8 mouse cellular contexts compared by ENCODE assay signal in genomic region chr7:44304775-44305641, GRCm38 (mm10). TPM values are rescaled to one million over a fixed set of nuclear protein-coding genes. Genes with fewer than 3 reads are reported as not detected.
DNase-seq lines count a peak whose midpoint lies in the region; ATAC-seq and TF ChIP-seq lines count a peak whose summit lies in the region.

No protein-coding gene starts in this region.

- peak overlapping the region; percentile 77 for H3K27ac ChIP-seq in heart, embryonic 12.5 days (ENCODE audit: poor library complexity, severe bottlenecking)
- peak overlapping the region; percentile 94 for H3K27ac ChIP-seq in kidney, postnatal 0 days
- peak overlapping the region; percentile 58 for H3K27ac ChIP-seq in liver, embryonic 11.5 days (ENCODE audit: low read depth, low read length)
- H3K27ac ChIP-seq in stomach, embryonic 14.5 days (ENCODE audit: low read length): peak overlapping the region; percentile 91

- TF ChIP-seq CTCF in kidney, postnatal 0 days (IDR thresholded peaks at IDR 0.05; ENCODE audit: low read depth): peak; percentile 40

- peak; percentile 68 for ATAC-seq in erythroid progenitor cell, adult 5-6 weeks (replicated peaks; ENCODE audit: low FRiP score, poor library complexity, severe bottlenecking)
- ATAC-seq in heart, embryonic 12.5 days (ENCODE audit: insufficient number of reproducible peaks, low FRiP score): peak; percentile 92
- peak; percentile 96 for ATAC-seq in kidney, postnatal 0 days (replicated peaks; ENCODE audit: low FRiP score, low read depth)
- ATAC-seq in liver, embryonic 11.5 days (replicated peaks; ENCODE audit: low FRiP score): peak; percentile 92
- peak; percentile 94 for ATAC-seq in stomach, embryonic 14.5 days (ENCODE audit: insufficient number of reproducible peaks, insufficient read depth, low FRiP score, low read depth)

- H3K36me3 ChIP-seq in heart, embryonic 12.5 days: no peaks in the 10 kb centered on the region
- H3K36me3 ChIP-seq in kidney, postnatal 0 days (ENCODE audit: insufficient read depth, low read length): no peaks in the 10 kb centered on the region
- H3K36me3 ChIP-seq in liver, embryonic 11.5 days (ENCODE audit: control insufficient read depth, insufficient read depth, low read length): no peaks in the 10 kb centered on the region
- H3K36me3 ChIP-seq in stomach, embryonic 14.5 days (ENCODE audit: control insufficient read depth, insufficient read depth, low read length): no peaks in the 10 kb centered on the region

- peak overlapping the region; percentile 78 for H3K9ac ChIP-seq in heart, embryonic 12.5 days
- H3K9ac ChIP-seq in kidney, postnatal 0 days (ENCODE audit: low read depth, low read length): peak overlapping the region; percentile 94
- H3K9ac ChIP-seq in liver, embryonic 11.5 days (ENCODE audit: low read depth, low read length): peak overlapping the region; percentile 76
- peak overlapping the region; percentile 87 for H3K9ac ChIP-seq in stomach, embryonic 14.5 days (replicated peaks; ENCODE audit: low read depth, low read length)

- peaks cover 6% of the 10 kb centered on the region for H3K4me1 ChIP-seq in heart, embryonic 12.5 days (replicated peaks)
- peaks cover 6% of the 10 kb centered on the region; the same call in 1 of the 2 replicates for H3K4me1 ChIP-seq in kidney, postnatal 0 days (replicated peaks; ENCODE audit: insufficient read depth, low read length)
- peaks cover 10% of the 10 kb centered on the region for H3K4me1 ChIP-seq in liver, embryonic 11.5 days (replicated peaks; ENCODE audit: control insufficient read depth, insufficient read depth, low read length)
- peaks cover 16% of the 10 kb centered on the region; the same call in 1 of the 2 replicates for H3K4me1 ChIP-seq in stomach, embryonic 14.5 days (ENCODE audit: control insufficient read depth, insufficient read depth, low read length)

- no peaks in the 10 kb centered on the region for H3K9me3 ChIP-seq in heart, embryonic 12.5 days (replicated peaks)
- no peaks in the 10 kb centered on the region for H3K9me3 ChIP-seq in kidney, postnatal 0 days (replicated peaks; ENCODE audit: low read length)
- no peaks in the 10 kb centered on the region for H3K9me3 ChIP-seq in liver, embryonic 11.5 days (ENCODE audit: control insufficient read depth, low read length)
- no peaks in the 10 kb centered on the region for H3K9me3 ChIP-seq in stomach, embryonic 14.5 days (ENCODE audit: control insufficient read depth, low read depth, low read length)

- peak; percentile 99 for DNase-seq in CD4-positive helper T cell, adult 2 months (ENCODE audit: low read depth, low spot score)
- peak; percentile 98 for DNase-seq in brain, embryonic 18.5 days (ENCODE audit: low read depth, low spot score)
- DNase-seq in kidney, postnatal 0 days (ENCODE audit: low spot score): peak; percentile 100
- peak; percentile 95 for DNase-seq in liver, embryonic 11.5 days (ENCODE audit: low spot score)
- DNase-seq in naive thymus-derived CD4-positive, alpha-beta T cell, adult 2 months (ENCODE audit: low read depth): peak; percentile 98

- peaks cover 47% of the 10 kb centered on the region for H3K27me3 ChIP-seq in heart, embryonic 12.5 days (replicated peaks)
- no peaks in the 10 kb centered on the region for H3K27me3 ChIP-seq in kidney, postnatal 0 days (ENCODE audit: insufficient read depth, low read length)
- H3K27me3 ChIP-seq in liver, embryonic 11.5 days (replicated peaks; ENCODE audit: control insufficient read depth, insufficient read depth, low read length): peaks cover 28% of the 10 kb centered on the region
- H3K27me3 ChIP-seq in stomach, embryonic 14.5 days (ENCODE audit: control insufficient read depth, insufficient read depth, low read length): no peaks in the 10 kb centered on the region

- H3K4me3 ChIP-seq in heart, embryonic 12.5 days: peak overlapping the region; percentile 59
- H3K4me3 ChIP-seq in kidney, postnatal 0 days (replicated peaks; ENCODE audit: low read depth, low read length): peak overlapping the region; percentile 63
- H3K4me3 ChIP-seq in liver, embryonic 11.5 days (ENCODE audit: low read depth, low read length): peak overlapping the region; percentile 60
- peak overlapping the region; percentile 69 for H3K4me3 ChIP-seq in stomach, embryonic 14.5 days (ENCODE audit: low read depth, low read length)

- under 1% methylated on average over 49 of the region's 49 CpGs for WGBS in heart, embryonic 12.5 days
- WGBS in kidney, postnatal 0 days: under 1% methylated on average over 49 of the region's 49 CpGs
- WGBS in liver, embryonic 11.5 days: 1% methylated on average over 49 of the region's 49 CpGs
- under 1% methylated on average over 49 of the region's 49 CpGs for WGBS in stomach, embryonic 14.5 days

- peak overlapping the region; percentile 86 for H3K4me2 ChIP-seq in heart, embryonic 12.5 days
- peak overlapping the region; percentile 91 for H3K4me2 ChIP-seq in kidney, postnatal 0 days (ENCODE audit: low read length)
- H3K4me2 ChIP-seq in liver, embryonic 11.5 days: peak overlapping the region; percentile 83
- peak overlapping the region; percentile 70 for H3K4me2 ChIP-seq in stomach, embryonic 14.5 days (replicated peaks; ENCODE audit: low read depth, low read length)

RNA-seq across cellular contexts. Expression of gene Clec11a, which starts 1.7 kb away (rescaled TPM):
- 2.5 TPM in 1 of 2 replicates, not detected in the other for total RNA-seq in erythroid progenitor cell, adult 5-6 weeks (2015; ENCODE audit: low replicate concordance)
- not detected in 2 replicates for total RNA-seq in erythroid progenitor cell, adult 5-6 weeks (2017; ENCODE audit: low replicate concordance)
- polyA plus RNA-seq in heart, embryonic 12.5 days (2016; fragmentation: Nextera tagmentation; extraction: Ambion mirVana): 0.68 and 0.79 TPM in 2 replicates
- 5.1 and 6.0 TPM in 2 replicates for polyA plus RNA-seq in kidney, postnatal 0 days (2015; fragmentation: Nextera tagmentation; extraction: Ambion mirVana)
- polyA plus RNA-seq in liver, embryonic 11.5 days (2014; fragmentation: Nextera tagmentation; extraction: Ambion mirVana): 0.90 and 1.1 TPM in 2 replicates
- 4.2 and 4.9 TPM in 2 replicates for polyA plus RNA-seq in stomach, embryonic 14.5 days (2014; fragmentation: Nextera tagmentation; extraction: Ambion mirVana)

RNA-seq across cellular contexts. Expression of gene Shank1, which starts 5.0 kb away (rescaled TPM):
- total RNA-seq in erythroid progenitor cell, adult 5-6 weeks (2015; ENCODE audit: low replicate concordance): not detected in 2 replicates
- under 0.01 and 0.23 TPM in 2 replicates for total RNA-seq in erythroid progenitor cell, adult 5-6 weeks (2017; ENCODE audit: low replicate concordance)
- 0.80 and 0.86 TPM in 2 replicates for polyA plus RNA-seq in heart, embryonic 12.5 days (2016; fragmentation: Nextera tagmentation; extraction: Ambion mirVana)
- polyA plus RNA-seq in kidney, postnatal 0 days (2015; fragmentation: Nextera tagmentation; extraction: Ambion mirVana): 0.68 and 1.1 TPM in 2 replicates
- 0.62 and 0.69 TPM in 2 replicates for polyA plus RNA-seq in liver, embryonic 11.5 days (2014; fragmentation: Nextera tagmentation; extraction: Ambion mirVana)
- 4.2 and 4.5 TPM in 2 replicates for polyA plus RNA-seq in stomach, embryonic 14.5 days (2014; fragmentation: Nextera tagmentation; extraction: Ambion mirVana)

RNA-seq across cellular contexts. Expression of gene Gm15517, which starts 43.8 kb away (rescaled TPM):
- not detected in 2 replicates for total RNA-seq in erythroid progenitor cell, adult 5-6 weeks (2015; ENCODE audit: low replicate concordance)
- total RNA-seq in erythroid progenitor cell, adult 5-6 weeks (2017; ENCODE audit: low replicate concordance): not detected in 2 replicates
- not detected in 2 replicates for polyA plus RNA-seq in heart, embryonic 12.5 days (2016; fragmentation: Nextera tagmentation; extraction: Ambion mirVana)
- polyA plus RNA-seq in kidney, postnatal 0 days (2015; fragmentation: Nextera tagmentation; extraction: Ambion mirVana): not detected in 2 replicates
- polyA plus RNA-seq in liver, embryonic 11.5 days (2014; fragmentation: Nextera tagmentation; extraction: Ambion mirVana): not detected in 2 replicates
- not detected in 2 replicates for polyA plus RNA-seq in stomach, embryonic 14.5 days (2014; fragmentation: Nextera tagmentation; extraction: Ambion mirVana)

RNA-seq across cellular contexts. Expression of gene Acp4, which starts 47.8 kb away (rescaled TPM):
- not detected in 2 replicates for total RNA-seq in erythroid progenitor cell, adult 5-6 weeks (2015; ENCODE audit: low replicate concordance)
- not detected in 2 replicates for total RNA-seq in erythroid progenitor cell, adult 5-6 weeks (2017; ENCODE audit: low replicate concordance)
- not detected in 2 replicates for polyA plus RNA-seq in heart, embryonic 12.5 days (2016; fragmentation: Nextera tagmentation; extraction: Ambion mirVana)
- not detected in 2 replicates for polyA plus RNA-seq in kidney, postnatal 0 days (2015; fragmentation: Nextera tagmentation; extraction: Ambion mirVana)
- polyA plus RNA-seq in liver, embryonic 11.5 days (2014; fragmentation: Nextera tagmentation; extraction: Ambion mirVana): not detected in 2 replicates
- polyA plus RNA-seq in stomach, embryonic 14.5 days (2014; fragmentation: Nextera tagmentation; extraction: Ambion mirVana): 0.15 TPM in 1 of 2 replicates, not detected in the other

RNA-seq across cellular contexts. Expression of gene 2410002F23Rik, which starts 58.5 kb away (rescaled TPM):
- total RNA-seq in erythroid progenitor cell, adult 5-6 weeks (2015; ENCODE audit: low replicate concordance): 16.6 and 17.6 TPM in 2 replicates
- total RNA-seq in erythroid progenitor cell, adult 5-6 weeks (2017; ENCODE audit: low replicate concordance): 9.2 and 11.4 TPM in 2 replicates
- 99.8 and 109 TPM in 2 replicates for polyA plus RNA-seq in heart, embryonic 12.5 days (2016; fragmentation: Nextera tagmentation; extraction: Ambion mirVana)
- polyA plus RNA-seq in kidney, postnatal 0 days (2015; fragmentation: Nextera tagmentation; extraction: Ambion mirVana): 125 and 133 TPM in 2 replicates
- polyA plus RNA-seq in liver, embryonic 11.5 days (2014; fragmentation: Nextera tagmentation; extraction: Ambion mirVana): 109 and 117 TPM in 2 replicates
- 123 and 143 TPM in 2 replicates for polyA plus RNA-seq in stomach, embryonic 14.5 days (2014; fragmentation: Nextera tagmentation; extraction: Ambion mirVana)

Comparison
In these comparisons a context has a peak if more than half of its experiments do, and no peak if none do; other contexts are left out.
1. Peak in every context shown above with its lines: DNase-seq, ATAC-seq, H3K4me3 ChIP-seq and H3K27ac ChIP-seq.